Comparison of ENCODE assay signal across 9 mouse cellular contexts in genomic region chr3:85341103-85341860, GRCm38 (mm10).
A peak's percentile ranks its signal among the peaks of the same experiment; 100 is the strongest.
DNase-seq lines count a peak whose midpoint lies in the region; ATAC-seq lines count a peak whose summit lies in the region.
"Had no signal": no experiment of that assay in that cellular context is flagged by ENCODE, and none has a peak within 500 bp of the region (broad histone marks: within the 10 kb centered on the region; RNA-seq: fewer than 3 reads in every experiment).

No protein-coding gene starts in this region.

- no peak overlapping the region for H3K4me3 ChIP-seq in lung, embryonic 16.5 days (ENCODE audit: low read length)
- H3K4me3 ChIP-seq in neural tube, embryonic 12.5 days: no peak overlapping the region

- WGBS in lung, embryonic 16.5 days: 46% methylated on average over 12 of the region's 12 CpGs
- 53% methylated on average over 12 of the region's 12 CpGs for WGBS in neural tube, embryonic 12.5 days

- H3K27ac ChIP-seq in lung, embryonic 16.5 days (ENCODE audit: low read length): no peak overlapping the region
- no peak overlapping the region for H3K27ac ChIP-seq in neural tube, embryonic 12.5 days
- H3K27ac ChIP-seq: liver, embryonic 14.5 days had no signal

- no peaks in the 10 kb centered on the region for H3K4me1 ChIP-seq in lung, embryonic 16.5 days (replicated peaks; ENCODE audit: control insufficient read depth, insufficient read depth, low read length)
- peaks cover 10% of the 10 kb centered on the region; the same call in 1 of the 2 replicates for H3K4me1 ChIP-seq in neural tube, embryonic 12.5 days

- H3K27me3 ChIP-seq in lung, embryonic 16.5 days (ENCODE audit: control insufficient read depth, insufficient read depth, low read depth, low read length): no peaks in the 10 kb centered on the region
- no peaks in the 10 kb centered on the region for H3K27me3 ChIP-seq in neural tube, embryonic 12.5 days (replicated peaks)

- H3K9ac ChIP-seq in lung, embryonic 16.5 days (ENCODE audit: low read length): no peak overlapping the region
- H3K9ac ChIP-seq in neural tube, embryonic 12.5 days: no peak overlapping the region
- H3K9ac ChIP-seq: liver, embryonic 14.5 days had no signal

- no peak overlapping the region for H3K4me2 ChIP-seq in lung, embryonic 16.5 days (ENCODE audit: low read depth, low read length)
- no peak overlapping the region for H3K4me2 ChIP-seq in neural tube, embryonic 12.5 days (replicated peaks)

- peak; percentile 60 for ATAC-seq in frontal cortex, adult (ENCODE audit: low TSS enrichment)
- peak; percentile 75 for ATAC-seq in lung, embryonic 16.5 days (ENCODE audit: low read depth)
- peak; percentile 48; the same call in 1 of the 2 replicates for ATAC-seq in neural tube, embryonic 12.5 days (ENCODE audit: low FRiP score, low read depth)
- no peak for ATAC-seq in megakaryocyte, adult 5-6 weeks (ENCODE audit: poor library complexity, severe bottlenecking)

- H3K9me3 ChIP-seq in lung, embryonic 16.5 days (ENCODE audit: control insufficient read depth, low read length): no peaks in the 10 kb centered on the region
- no peaks in the 10 kb centered on the region for H3K9me3 ChIP-seq in neural tube, embryonic 12.5 days

- no peak for DNase-seq in frontal cortex, postnatal 14 days (ENCODE audit: low spot score in 2 of 2)
- DNase-seq in lung, adult 18-20 months: no peak
- DNase-seq in forelimb bud, embryonic 11.5 days (ENCODE audit: low read depth, low spot score): peak; percentile 51
- no peak for DNase-seq in adrenal gland, adult 8-10 months

- no peaks in the 10 kb centered on the region for H3K36me3 ChIP-seq in lung, embryonic 16.5 days (ENCODE audit: control insufficient read depth, insufficient read depth, low read length)
- H3K36me3 ChIP-seq in neural tube, embryonic 12.5 days: no peaks in the 10 kb centered on the region
